Mouse (Mus musculus) cerebellum, adult 11-12 months (tissue): ENCODE measurements around the gene Plpp7.
A peak's percentile ranks its signal among the peaks of the same experiment; 100 is the strongest.

Experiments
- DNase-seq: peaks from one replicate; pipeline ENCODE4 v3.0.0; 2022

Plpp7 gene

GRCm38 (mm10) chr2:32095351-32096121 lies at the start of gene Plpp7:
Gene Plpp7 (plus strand): TSS chr2:32095528.
- DNase-seq: peak; percentile 84

GRCm38 (mm10) chr2:32046009-32046408 lies 49.3 kb upstream of the Plpp7 start:
- no peak for DNase-seq

GRCm38 (mm10) chr2:32047323-32047722 lies 48.0 kb upstream of the Plpp7 start:
- DNase-seq: peak; percentile 23

- no peak for DNase-seq
These were observed 43.5 kb upstream of the Plpp7 start for GRCm38 (mm10) chr2:32051791-32052190.

- no peak for DNase-seq
These were observed 42.9 kb upstream of the Plpp7 start for GRCm38 (mm10) chr2:32052418-32052817.

- DNase-seq: no peak
These were observed 39.9 kb upstream of the Plpp7 start for GRCm38 (mm10) chr2:32055357-32055965.

- DNase-seq: no peak
These were observed 38.8 kb upstream of the Plpp7 start for GRCm38 (mm10) chr2:32056524-32056923.

- no peak for DNase-seq
These were observed 38.0 kb upstream of the Plpp7 start for GRCm38 (mm10) chr2:32057360-32057759.

- DNase-seq: no peak
These were observed 37.5 kb upstream of the Plpp7 start for GRCm38 (mm10) chr2:32057794-32058193.

- no peak for DNase-seq
These were observed 37.1 kb upstream of the Plpp7 start for GRCm38 (mm10) chr2:32058241-32058640.

GRCm38 (mm10) chr2:32058716-32059115 lies 36.6 kb upstream of the Plpp7 start:
- no peak for DNase-seq

GRCm38 (mm10) chr2:32059613-32060012 lies 35.7 kb upstream of the Plpp7 start:
- DNase-seq: no peak

GRCm38 (mm10) chr2:32060228-32060805 lies 35.0 kb upstream of the Plpp7 start:
- DNase-seq: no peak

- no peak for DNase-seq
These were observed 34.1 kb upstream of the Plpp7 start for GRCm38 (mm10) chr2:32061189-32061588.

- no peak for DNase-seq
These were observed 33.4 kb upstream of the Plpp7 start for GRCm38 (mm10) chr2:32061722-32062505.

- no peak for DNase-seq
These were observed 32.5 kb upstream of the Plpp7 start for GRCm38 (mm10) chr2:32062626-32063410.

GRCm38 (mm10) chr2:32063451-32064151 lies 31.7 kb upstream of the Plpp7 start:
- no peak for DNase-seq

- DNase-seq: no peak
These were observed 30.4 kb upstream of the Plpp7 start for GRCm38 (mm10) chr2:32064913-32065312.

- no peak for DNase-seq
These were observed 29.9 kb upstream of the Plpp7 start for GRCm38 (mm10) chr2:32065371-32065791.

GRCm38 (mm10) chr2:32066005-32066404 lies 29.3 kb upstream of the Plpp7 start:
- no peak for DNase-seq

- no peak for DNase-seq
These were observed 26.3 kb upstream of the Plpp7 start for GRCm38 (mm10) chr2:32068811-32069607.
